In genomic region chr14:87463963-87464654, GRCm38 (mm10) we compare ENCODE assay signal across 8 mouse cellular contexts. TPM values are rescaled to one million over a fixed set of nuclear protein-coding genes. Genes with fewer than 3 reads are reported as not detected.
A peak's percentile ranks its signal among the peaks of the same experiment; 100 is the strongest.
DNase-seq lines count a peak whose midpoint lies in the region; ATAC-seq and TF ChIP-seq lines count a peak whose summit lies in the region.

No protein-coding gene starts in this region.

- H3K4me3 ChIP-seq in kidney, adult 2 months (ENCODE audit: insufficient read depth, low read depth, low read length) = no peak overlapping the region
- no peak overlapping the region for H3K4me3 ChIP-seq in limb, embryonic 10.5 days
- H3K4me3 ChIP-seq in midbrain, postnatal 0 days (ENCODE audit: low read depth, low read length) = no peak overlapping the region

- H3K4me2 ChIP-seq in midbrain, postnatal 0 days (ENCODE audit: low read depth, low read length, poor library complexity, severe bottlenecking) = no peak overlapping the region

- no peaks in the 10 kb centered on the region for H3K27me3 ChIP-seq in kidney, adult 2 months (replicated peaks; ENCODE audit: control insufficient read depth, insufficient read depth, low read length)
- H3K27me3 ChIP-seq in limb, embryonic 10.5 days (ENCODE audit: low read depth, poor library complexity, severe bottlenecking) = no peaks in the 10 kb centered on the region
- H3K27me3 ChIP-seq in midbrain, postnatal 0 days (ENCODE audit: insufficient read depth, low read length) = no peaks in the 10 kb centered on the region

- H3K9ac ChIP-seq in midbrain, postnatal 0 days (replicated peaks; ENCODE audit: low read length, poor library complexity, severe bottlenecking) = no peak overlapping the region

- H3K4me1 ChIP-seq in kidney, adult 2 months (ENCODE audit: control insufficient read depth, insufficient read depth, low read length) = no peaks in the 10 kb centered on the region
- no peaks in the 10 kb centered on the region for H3K4me1 ChIP-seq in limb, embryonic 10.5 days
- no peaks in the 10 kb centered on the region; the same call in 1 of the 2 replicates for H3K4me1 ChIP-seq in midbrain, postnatal 0 days (ENCODE audit: insufficient read depth, low read length)

- H3K27ac ChIP-seq in kidney, adult 2 months (ENCODE audit: insufficient read depth, low read depth, low read length) = no peak overlapping the region
- H3K27ac ChIP-seq in limb, embryonic 10.5 days = no peak overlapping the region
- H3K27ac ChIP-seq in midbrain, postnatal 0 days (ENCODE audit: low read depth, low read length) = no peak overlapping the region

- ATAC-seq in midbrain, postnatal 0 days (ENCODE audit: low FRiP score) = no peak

- H3K36me3 ChIP-seq in kidney, adult 2 months (ENCODE audit: control insufficient read depth, insufficient read depth, low read length) = no peaks in the 10 kb centered on the region
- 0 out of 2 replicates have a peak, but pooled peaks cover 7% of the 10 kb centered on the region for H3K36me3 ChIP-seq in limb, embryonic 10.5 days
- H3K36me3 ChIP-seq in midbrain, postnatal 0 days (ENCODE audit: insufficient read depth, low read length) = no peaks in the 10 kb centered on the region

- no peaks in the 10 kb centered on the region for H3K9me3 ChIP-seq in limb, embryonic 10.5 days (replicated peaks)
- H3K9me3 ChIP-seq in midbrain, postnatal 0 days (ENCODE audit: low read length) = no peaks in the 10 kb centered on the region

- no peak for TF ChIP-seq POLR2A in kidney, adult 2 months (IDR thresholded peaks at IDR 0.05; ENCODE audit: low read depth, low read length)

- TF ChIP-seq CTCF in kidney, adult 2 months (conservative IDR thresholded peaks at IDR 0.05; ENCODE audit: insufficient read depth, insufficient read length, low read depth, low read length) = peak; percentile 82
- TF ChIP-seq CTCF in midbrain, postnatal 0 days (IDR thresholded peaks at IDR 0.05) = peak; percentile 93

- WGBS in kidney, adult 2 months = 30% methylated on average over 11 of the region's 11 CpGs
- 16% methylated on average over 11 of the region's 11 CpGs for WGBS in limb, embryonic 10.5 days
- WGBS in midbrain, postnatal 0 days = 13% methylated on average over 11 of the region's 11 CpGs

- peak; percentile 25 to 69 for DNase-seq in urinary bladder, adult 18-20 months (ENCODE audit: low spot score in 2 of 2)
- no peak for DNase-seq in urinary bladder, postnatal 10 days (ENCODE audit: low spot score)
- peak; percentile 75 to 81 for DNase-seq in cerebellum, postnatal 36 days
- peak; percentile 80 to 92 for DNase-seq in frontal cortex, postnatal 25 days (ENCODE audit: low spot score in 2 of 2)
- peak; percentile 65 for DNase-seq in kidney, adult 2 months
- peak; percentile 80 for DNase-seq in limb, embryonic 10.5 days (ENCODE audit: low spot score)
- peak; percentile 86 for DNase-seq in midbrain, postnatal 0 days (ENCODE audit: low spot score)
- DNase-seq in spleen, postnatal 36 days (ENCODE audit: low spot score in 2 of 2) = peak; percentile 27 to 39

RNA-seq across cellular contexts. Expression of gene Tdrd3, which starts 47.7 kb away (rescaled TPM):
- polyA plus RNA-seq in kidney, adult 2 months (2012; rRNA removed) = 4.1 and 4.9 TPM in 2 replicates
- polyA plus RNA-seq in limb, embryonic 10.5 days (2016; fragmentation: Nextera tagmentation; extraction: Ambion mirVana) = 25.2 and 31.6 TPM in 2 replicates
- 25.7 and 29.3 TPM in 2 replicates for total RNA-seq in midbrain, postnatal 0 days (2014; rRNA removed)
- polyA plus RNA-seq in midbrain, postnatal 0 days (2015; fragmentation: Nextera tagmentation; extraction: Ambion mirVana) = 29.2 and 31.1 TPM in 2 replicates
